Mouse (Mus musculus) adrenal gland, adult 2 months (tissue): ENCODE results near the gene Ago4. TPM values are rescaled to one million over a fixed set of nuclear protein-coding genes. Genes with fewer than 3 reads are reported as not detected.
A peak's percentile ranks its signal among the peaks of the same experiment; 100 is the strongest.

ENCODE experiments used
- DNase-seq: peaks from one replicate; pipeline ENCODE4 v3.0.0; 2021
- microRNA-seq, 2 experiments: library from miRNA; unstranded; fragments of <30 nt; microRNA quantifications; one replicate each; pipeline ENCODE4 v1.2.0; 2021
- polyA plus RNA-seq: library from polyadenylated mRNA; depleted of rRNA; stranded (reverse); fragments of >200 nt; gene quantifications from 2 replicates; pipeline ENCODE4 v1.2.3, GENCODE M21; 2012; rRNA removed
- total RNA-seq, 2 experiments: library from RNA; stranded (reverse); gene quantifications; 2 replicates each; pipeline ENCODE4 v1.2.3; 2021

Ago4 gene
- total and polyA plus RNA-seq, 3 experiments = 1.2 to 5.4 (median 4.8) TPM

- no peak for DNase-seq
Observed at GRCm38 (mm10) chr4:126468925-126469324, 64.3 kb downstream of the Ago4 start.

- DNase-seq = peak; percentile 98
Observed at GRCm38 (mm10) chr4:126468285-126468901, 64.9 kb downstream of the Ago4 start, which contains the start of gene Ago1. Gene Ago1, minus strand, starts transcription at chr4:126468583.

- peak; percentile 78 for DNase-seq
Observed at GRCm38 (mm10) chr4:126467721-126468284, 65.5 kb downstream of the Ago4 start.

DNA sequence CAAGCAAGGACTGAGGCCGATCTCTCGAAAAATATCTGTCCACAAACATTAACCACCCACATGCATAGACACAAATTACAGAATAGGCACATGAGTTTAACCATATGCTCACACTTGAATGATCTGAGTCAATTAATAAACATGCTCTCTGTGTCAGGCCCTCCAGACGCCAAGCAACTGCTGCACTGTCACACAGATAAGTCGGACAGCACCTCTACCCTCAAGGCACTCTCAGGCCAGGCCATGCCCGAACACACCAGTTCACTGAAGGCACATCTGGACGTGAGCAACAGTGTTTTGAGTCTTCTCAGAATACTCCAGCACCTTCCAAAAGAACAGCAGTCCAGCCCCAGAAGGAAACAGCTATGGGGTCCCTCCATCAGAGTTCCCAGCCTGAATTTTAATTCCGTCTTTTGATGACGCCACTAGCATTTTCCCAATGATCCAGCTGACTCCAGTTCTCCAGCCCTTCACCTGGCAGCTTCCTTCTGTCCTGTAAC, 67.0 kb downstream of the Ago4 start:
- DNase-seq = no peak

DNA sequence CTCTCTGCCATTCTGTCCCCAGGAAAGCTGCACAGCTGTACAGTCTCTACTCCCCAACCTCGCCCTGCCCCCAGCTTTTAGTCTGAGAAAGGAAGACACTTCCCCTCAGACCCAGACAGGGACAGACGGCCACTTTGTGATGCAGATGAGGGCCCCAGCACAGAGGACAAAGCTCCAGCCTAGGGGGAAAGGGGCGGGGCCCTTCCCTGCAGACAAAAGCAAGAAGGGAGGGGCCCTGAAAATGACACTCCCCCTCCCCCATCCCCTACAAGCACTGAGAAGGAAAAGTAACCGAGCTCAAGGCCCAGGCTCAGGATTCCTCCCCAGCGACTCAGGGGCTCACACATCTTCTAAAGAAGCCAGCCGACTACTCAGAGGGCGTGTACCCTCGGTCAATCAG, 67.4 kb downstream of the Ago4 start:
- DNase-seq = no peak

GRCm38 (mm10) chr4:126464892-126465235, 68.4 kb downstream of the Ago4 start:
- DNase-seq = no peak

GRCm38 (mm10) chr4:126464189-126464891, 68.9 kb downstream of the Ago4 start:
- DNase-seq = peak; percentile 20

GRCm38 (mm10) chr4:126455441-126455840, 77.8 kb downstream of the Ago4 start:
- DNase-seq = no peak

- DNase-seq = no peak
Observed at GRCm38 (mm10) chr4:126454547-126455254, 78.6 kb downstream of the Ago4 start.

DNA sequence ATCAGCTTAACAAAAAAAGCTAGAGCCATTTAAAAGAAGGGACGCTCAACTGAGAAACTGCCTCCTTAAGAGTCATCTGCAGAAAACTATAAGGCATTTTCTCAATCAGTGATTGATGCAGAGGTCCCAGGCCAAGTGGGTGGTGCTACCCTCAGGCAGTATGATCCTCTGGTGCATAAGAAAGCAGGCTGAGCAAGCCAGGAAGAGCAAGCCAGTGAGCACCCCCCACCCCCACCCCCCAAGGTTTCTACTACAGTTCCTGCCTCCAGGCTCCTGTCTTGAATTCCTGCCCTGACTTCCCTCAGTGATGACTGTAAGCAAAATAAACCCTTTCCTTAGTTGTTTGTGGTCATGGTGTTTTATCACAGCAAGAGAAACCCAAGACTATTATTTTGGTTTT, 83.0 kb downstream of the Ago4 start:
- DNase-seq = no peak

GRCm38 (mm10) chr4:126447126-126447525, 86.1 kb downstream of the Ago4 start:
- no peak for DNase-seq

DNA sequence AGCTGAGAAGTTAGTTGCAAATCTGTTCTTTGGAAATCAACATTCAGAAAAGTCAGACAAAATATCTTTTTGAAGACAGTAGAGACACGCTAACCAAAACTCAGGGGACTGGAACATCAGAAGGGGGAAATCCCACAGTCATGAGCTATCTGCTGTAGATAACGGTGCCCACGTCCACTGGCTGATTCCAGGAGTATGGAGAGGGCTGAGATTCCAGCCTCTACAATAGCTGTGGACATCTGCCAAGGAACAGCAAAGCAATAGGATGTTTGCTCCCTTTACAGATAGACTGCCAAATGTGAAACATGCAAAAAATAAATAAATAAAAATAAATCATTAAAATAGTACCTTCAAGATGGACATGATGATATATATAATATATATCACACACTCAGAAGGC, 88.7 kb downstream of the Ago4 start:
- DNase-seq = no peak

Small RNA genes lying within 50 kb of the gene (microRNA-seq; reads per million reads assigned to microRNA genes)
- gene Mir7119 = 0 reads per million in 2 experiments

Other genes with a start within 250 kb of the Ago4 start
- 1 to 10 TPM; 1.4 to 6.1 TPM for gene Col8a2, start 246.7 kb downstream of the Ago4 start, total RNA-seq
- 1.9 TPM in 2 replicates for gene Col8a2, start 246.7 kb downstream of the Ago4 start, polyA plus RNA-seq
- 10 to 100 TPM; 26.2 to 34.9 TPM for gene Adprhl2, start 211.8 kb downstream of the Ago4 start, total RNA-seq
- 45.8 and 46.5 TPM in 2 replicates for gene Adprhl2, start 211.8 kb downstream of the Ago4 start, polyA plus RNA-seq
- 1 to 10 TPM; 3.2 to 3.3 TPM for gene Tekt2, start 207.8 kb downstream of the Ago4 start, total RNA-seq
- gene Tekt2, start 207.8 kb downstream of the Ago4 start, polyA plus RNA-seq = 2.9 and 4.8 TPM in 2 replicates
- 10 to 100 TPM; 15.8 to 22.5 TPM for gene Ago3, start 103.9 kb downstream of the Ago4 start, total RNA-seq
- gene Ago3, start 103.9 kb downstream of the Ago4 start, polyA plus RNA-seq = 19.7 and 21.0 TPM in 2 replicates
- gene Ago1, start 64.9 kb downstream of the Ago4 start, total RNA-seq = 10 to 100 TPM; 28.1 to 36.6 TPM
- 10.6 and 17.2 TPM in 2 replicates for gene Ago1, start 64.9 kb downstream of the Ago4 start, polyA plus RNA-seq
- gene Clspn, start 23.5 kb upstream of the Ago4 start, total RNA-seq = under 1 TPM; 0.66 to 0.97 TPM
- gene Clspn, start 23.5 kb upstream of the Ago4 start, polyA plus RNA-seq = 0.11 and 0.19 TPM in 2 replicates
- 10 to 100 TPM in 1 of 2 experiments, 1 to 10 TPM in 1; 8.1 to 19.0 TPM for gene 5730409E04Rik, start 76.3 kb upstream of the Ago4 start, total RNA-seq
- gene 5730409E04Rik, start 76.3 kb upstream of the Ago4 start, polyA plus RNA-seq = 19.3 and 20.7 TPM in 2 replicates
- gene Psmb2, start 144.2 kb upstream of the Ago4 start, total RNA-seq = 100 to 1,000 TPM; 159 to 189 TPM
- gene Psmb2, start 144.2 kb upstream of the Ago4 start, polyA plus RNA-seq = 133 and 175 TPM in 2 replicates
- not detected for gene Tfap2e, start 202.8 kb upstream of the Ago4 start, total RNA-seq
- not detected in 2 replicates for gene Tfap2e, start 202.8 kb upstream of the Ago4 start, polyA plus RNA-seq
- 10 to 100 TPM; 32.4 to 36.4 TPM for gene Ncdn, start 220.0 kb upstream of the Ago4 start, total RNA-seq
- gene Ncdn, start 220.0 kb upstream of the Ago4 start, polyA plus RNA-seq = 66.6 and 82.2 TPM in 2 replicates
- gene AU040320, start 220.1 kb upstream of the Ago4 start, total RNA-seq = 10 to 100 TPM; 36.6 to 40.7 TPM
- gene AU040320, start 220.1 kb upstream of the Ago4 start, polyA plus RNA-seq = 29.0 and 35.2 TPM in 2 replicates